Comparison of ENCODE assay signal across 1 mouse cellular context in genomic region chr2:158722135-158722534, GRCm38 (mm10).
TF ChIP-seq lines count a peak whose summit lies in the region.

No protein-coding gene starts in this region.

TF ChIP-seq in CH12.LX, 34 proteins besides CTCF, POLR2A, EP300 and RAD21:
- TF ChIP-seq CHD2 (IDR thresholded peaks at IDR 0.05; ENCODE audit: low read length) (no peak), MXI1 (IDR thresholded peaks at IDR 0.05; ENCODE audit: low read depth, low read length) (no peak), USF1 (IDR thresholded peaks at IDR 0.05; ENCODE audit: low read depth, low read length) (no peak), SMC3 (IDR thresholded peaks at IDR 0.05; ENCODE audit: low read depth, low read length) (no peak), MAZ (IDR thresholded peaks at IDR 0.05; ENCODE audit: low read depth, low read length) (no peak), BHLHE40 (IDR thresholded peaks at IDR 0.05; ENCODE audit: low read depth, low read length) (peak; percentile 47; the same call in 1 of the 2 replicates), MEF2A (IDR thresholded peaks at IDR 0.05; ENCODE audit: borderline replicate concordance, low read depth, low read length) (peak; percentile 55; the same call in 1 of the 2 replicates), MAFK (IDR thresholded peaks at IDR 0.05; ENCODE audit: insufficient replicate concordance, low read length) (no peak), RCOR1 (conservative IDR thresholded peaks at IDR 0.05; ENCODE audit: low read depth, low read length) (no peak), JUN (IDR thresholded peaks at IDR 0.05; ENCODE audit: insufficient read depth, low read depth, low read length) (no peak), HCFC1 (IDR thresholded peaks at IDR 0.05; ENCODE audit: low read depth, low read length) (no peak), NRF1 (IDR thresholded peaks at IDR 0.05; ENCODE audit: low read depth, low read length) (no peak), ETS1 (conservative IDR thresholded peaks at IDR 0.05; ENCODE audit: low read depth, low read length) (peak; percentile 30; the same call in 1 of the 2 replicates), GABPA (IDR thresholded peaks at IDR 0.05; ENCODE audit: insufficient replicate concordance, low read depth, low read length) (no peak), JUND (conservative IDR thresholded peaks at IDR 0.05; ENCODE audit: low read depth, low read length) (no peak), USF2 (conservative IDR thresholded peaks at IDR 0.05; ENCODE audit: low read depth, low read length) (no peak), MYC (IDR thresholded peaks at IDR 0.05; ENCODE audit: low read depth, low read length) (no peak), NELFE (IDR thresholded peaks at IDR 0.05; ENCODE audit: low read depth, low read length) (no peak), ELF1 (IDR thresholded peaks at IDR 0.05; ENCODE audit: low read depth, low read length) (no peak), UBTF (IDR thresholded peaks at IDR 0.05; ENCODE audit: low read depth, low read length) (no peak), TCF12 (IDR thresholded peaks at IDR 0.05; ENCODE audit: low read depth, low read length) (0 out of 2 replicates have a peak, but pooled peaks have one; percentile 34), ZC3H11A (IDR thresholded peaks at IDR 0.05; ENCODE audit: low read depth, low read length) (no peak), TBP (conservative IDR thresholded peaks at IDR 0.05; ENCODE audit: low read depth, low read length) (no peak), POLR2AphosphoS2 (IDR thresholded peaks at IDR 0.05; ENCODE audit: low read depth, low read length) (no peak), IRF4 (IDR thresholded peaks at IDR 0.05; ENCODE audit: low read depth, low read length) (peak; percentile 39; the same call in 1 of the 2 replicates), CHD1 (IDR thresholded peaks at IDR 0.05; ENCODE audit: low read depth, low read length) (peak; percentile 63; the same call in 1 of the 2 replicates), MAX (IDR thresholded peaks at IDR 0.05; ENCODE audit: low read length) (no peak), KAT2A (IDR thresholded peaks at IDR 0.05; ENCODE audit: insufficient replicate concordance, low read length) (no peak), ZMIZ1 (IDR thresholded peaks at IDR 0.05; ENCODE audit: low read depth, low read length) (no peak), E2F4 (IDR thresholded peaks at IDR 0.05; ENCODE audit: insufficient replicate concordance, low read depth, low read length) (no peak), PAX5 (IDR thresholded peaks at IDR 0.05; ENCODE audit: low read length) (no peak), SIN3A (IDR thresholded peaks at IDR 0.05; ENCODE audit: low read length) (no peak), ZNF384 (IDR thresholded peaks at IDR 0.05; ENCODE audit: low read depth, low read length) (no peak; the same call in 1 of the 2 replicates), ZKSCAN1 (IDR thresholded peaks at IDR 0.05; ENCODE audit: borderline replicate concordance, low read depth, low read length) (no peak)
